Mouse (Mus musculus): ENCODE measurements at regions not wholly inside any gene's neighbourhood (a gene's known extent, or its start where the extent isn't known, plus 50 kb on each side); places are given as distances from the start of the nearest gene placed in this dataset.

- no peak for TF ChIP-seq POLR2A (IDR thresholded peaks at IDR 0.05; ENCODE audit: extremely low read depth, insufficient read depth, low read length)
- no peak for TF ChIP-seq CTCF (IDR thresholded peaks at IDR 0.05; ENCODE audit: extremely low read depth, insufficient read depth, low read length)
These were observed 68.3 kb downstream of the Kbtbd8 start for GRCm38 (mm10) chr6:95185074-95185931.
